Mouse (Mus musculus) CH12.LX (cell line): ENCODE measurements around the gene Pam.

Source experiments
- CHD2 ChIP-seq: IDR thresholded peaks from 2 replicates; pipeline ENCODE4 v1.6.1; 2011; ENCODE audit warnings: low read length, improper control_type of control experiment
- USF1 ChIP-seq: IDR thresholded peaks from 2 replicates; pipeline ENCODE4 v1.6.1; 2014; ENCODE audit warnings: low read depth, mild to moderate bottlenecking, inconsistent platforms, low read length, improper control_type of control experiment

GRCm38 (mm10) chr1:98070743-98071325 lies 24.6 kb downstream of the Pam start:
- no peak for TF ChIP-seq CHD2
- no peak for TF ChIP-seq USF1
